Comparison of ENCODE assay signal across 8 mouse cellular contexts in genomic region chr9:21286753-21287152, GRCm38 (mm10). TPM values are rescaled to one million over a fixed set of nuclear protein-coding genes. Genes with fewer than 3 reads are reported as not detected.
DNase-seq lines count a peak whose midpoint lies in the region; ATAC-seq and TF ChIP-seq lines count a peak whose summit lies in the region.

No protein-coding gene starts in this region.

- WGBS in forebrain, postnatal 0 days, result 66% methylated on average over 3 of the region's 3 CpGs

- no peaks in the 10 kb centered on the region for H3K9me3 ChIP-seq in erythroblast, embryonic 14.5 days (ENCODE audit: control insufficient read depth, low read length)
- H3K9me3 ChIP-seq in forebrain, postnatal 0 days (ENCODE audit: low read length), result no peaks in the 10 kb centered on the region

- no peak for ATAC-seq in erythroblast, adult 5-6 weeks (replicated peaks; ENCODE audit: low FRiP score, poor library complexity, severe bottlenecking)
- no peak for ATAC-seq in forebrain, postnatal 0 days
- peak; percentile 3 for ATAC-seq in megakaryocyte, adult 5-6 weeks (ENCODE audit: poor library complexity, severe bottlenecking)
- ATAC-seq in cerebellum, adult (ENCODE audit: insufficient number of reproducible peaks, low FRiP score, low TSS enrichment), result no peak
- no peak for ATAC-seq in erythroid progenitor cell, adult 5-6 weeks (replicated peaks; ENCODE audit: low FRiP score, poor library complexity, severe bottlenecking)

- no peaks in the 10 kb centered on the region for H3K27me3 ChIP-seq in erythroblast, embryonic 14.5 days (ENCODE audit: control insufficient read depth)
- no peaks in the 10 kb centered on the region for H3K27me3 ChIP-seq in forebrain, postnatal 0 days (ENCODE audit: insufficient read depth, low read length)

- H3K4me1 ChIP-seq in erythroblast, embryonic 14.5 days (ENCODE audit: control insufficient read depth), result peaks cover 44% of the 10 kb centered on the region
- H3K4me1 ChIP-seq in forebrain, postnatal 0 days (ENCODE audit: insufficient read depth), result peaks cover 21% of the 10 kb centered on the region; the same call in 1 of the 2 replicates

- H3K4me2 ChIP-seq in forebrain, postnatal 0 days (ENCODE audit: low read depth), result peak overlapping the region; percentile 76

- DNase-seq in CD4-positive helper T cell, adult 2 months (ENCODE audit: low read depth, low spot score), result peak; percentile 76
- no peak for DNase-seq in forebrain, postnatal 0 days
- DNase-seq in yolk sac, embryonic 10.5 days (ENCODE audit: low spot score), result no peak

- no peak overlapping the region for H3K27ac ChIP-seq in forebrain, postnatal 0 days (ENCODE audit: low read depth, low read length)

- TF ChIP-seq CTCF in forebrain, postnatal 0 days (IDR thresholded peaks at IDR 0.05; ENCODE audit: low read depth), result no peak

- H3K9ac ChIP-seq in forebrain, postnatal 0 days, result peak overlapping the region; percentile 75

- peak overlapping the region; percentile 79 for H3K4me3 ChIP-seq in erythroblast, embryonic 14.5 days (replicated peaks)
- peak overlapping the region; percentile 63; the same call in 1 of the 2 replicates for H3K4me3 ChIP-seq in forebrain, postnatal 0 days (ENCODE audit: low read depth, low read length)

- peaks cover 80% of the 10 kb centered on the region for H3K36me3 ChIP-seq in erythroblast, embryonic 14.5 days (ENCODE audit: control insufficient read depth)
- peaks cover 21% of the 10 kb centered on the region for H3K36me3 ChIP-seq in forebrain, postnatal 0 days (ENCODE audit: insufficient read depth)

RNA-seq across cellular contexts. Expression of gene Kri1, which starts 1.0 kb away (rescaled TPM):
- 3.5 and 4.6 TPM in 2 replicates for polyA plus RNA-seq in erythroblast, embryonic 14.5 days (2012)
- total RNA-seq in erythroblast, adult 5-6 weeks (2015; ENCODE audit: low replicate concordance), result 14.0 and 26.7 TPM in 2 replicates
- total RNA-seq in erythroblast, adult 5-6 weeks (2017; ENCODE audit: low replicate concordance), result 16.7 and 22.3 TPM in 2 replicates
- 27.6 and 28.1 TPM in 2 replicates for total RNA-seq in forebrain, postnatal 0 days (2014; rRNA removed)
- polyA plus RNA-seq in forebrain, postnatal 0 days (2015; fragmentation: Nextera tagmentation; extraction: Ambion mirVana), result 7.1 and 11.9 TPM in 2 replicates
- 28.0 and 28.4 TPM in 2 replicates for total RNA-seq in megakaryocyte, adult 5-6 weeks (2015)
- 53.6 and 76.9 TPM in 2 replicates for total RNA-seq in megakaryocyte, adult 5-6 weeks (2017)
- total RNA-seq in erythroid progenitor cell, adult 5-6 weeks (2015; ENCODE audit: low replicate concordance), result 19.7 and 49.4 TPM in 2 replicates
- 18.2 and 48.8 TPM in 2 replicates for total RNA-seq in erythroid progenitor cell, adult 5-6 weeks (2017; ENCODE audit: low replicate concordance)

RNA-seq across cellular contexts. Expression of gene Cdkn2d, which starts 4.5 kb away (rescaled TPM):
- polyA plus RNA-seq in erythroblast, embryonic 14.5 days (2012), result 36.6 and 42.6 TPM in 2 replicates
- 29.4 and 40.1 TPM in 2 replicates for total RNA-seq in erythroblast, adult 5-6 weeks (2015; ENCODE audit: low replicate concordance)
- 15.9 and 25.5 TPM in 2 replicates for total RNA-seq in erythroblast, adult 5-6 weeks (2017; ENCODE audit: low replicate concordance)
- 65.1 and 69.4 TPM in 2 replicates for total RNA-seq in forebrain, postnatal 0 days (2014; rRNA removed)
- 104 and 118 TPM in 2 replicates for polyA plus RNA-seq in forebrain, postnatal 0 days (2015; fragmentation: Nextera tagmentation; extraction: Ambion mirVana)
- total RNA-seq in megakaryocyte, adult 5-6 weeks (2015), result 132 and 138 TPM in 2 replicates
- total RNA-seq in megakaryocyte, adult 5-6 weeks (2017), result 65.6 and 75.3 TPM in 2 replicates
- 305 and 325 TPM in 2 replicates for total RNA-seq in erythroid progenitor cell, adult 5-6 weeks (2015; ENCODE audit: low replicate concordance)
- total RNA-seq in erythroid progenitor cell, adult 5-6 weeks (2017; ENCODE audit: low replicate concordance), result 151 and 194 TPM in 2 replicates

RNA-seq across cellular contexts. Expression of gene Atg4d, which starts 21.7 kb away (rescaled TPM):
- polyA plus RNA-seq in erythroblast, embryonic 14.5 days (2012), result 25.4 and 30.2 TPM in 2 replicates
- total RNA-seq in erythroblast, adult 5-6 weeks (2015; ENCODE audit: low replicate concordance), result 11.9 TPM in 2 replicates
- total RNA-seq in erythroblast, adult 5-6 weeks (2017; ENCODE audit: low replicate concordance), result 31.9 and 59.8 TPM in 2 replicates
- 18.7 and 19.5 TPM in 2 replicates for total RNA-seq in forebrain, postnatal 0 days (2014; rRNA removed)
- 19.9 and 26.4 TPM in 2 replicates for polyA plus RNA-seq in forebrain, postnatal 0 days (2015; fragmentation: Nextera tagmentation; extraction: Ambion mirVana)
- 14.6 and 15.0 TPM in 2 replicates for total RNA-seq in megakaryocyte, adult 5-6 weeks (2015)
- 13.5 and 19.3 TPM in 2 replicates for total RNA-seq in megakaryocyte, adult 5-6 weeks (2017)
- 49.4 and 49.5 TPM in 2 replicates for total RNA-seq in erythroid progenitor cell, adult 5-6 weeks (2015; ENCODE audit: low replicate concordance)
- 73.9 and 162 TPM in 2 replicates for total RNA-seq in erythroid progenitor cell, adult 5-6 weeks (2017; ENCODE audit: low replicate concordance)

RNA-seq across cellular contexts. Expression of gene Ap1m2, which starts 25.4 kb away (rescaled TPM):
- not detected in 2 replicates for polyA plus RNA-seq in erythroblast, embryonic 14.5 days (2012)
- total RNA-seq in erythroblast, adult 5-6 weeks (2015; ENCODE audit: low replicate concordance), result 0.58 TPM in 1 of 2 replicates, not detected in the other
- total RNA-seq in erythroblast, adult 5-6 weeks (2017; ENCODE audit: low replicate concordance), result not detected in 2 replicates
- 2.6 and 4.2 TPM in 2 replicates for total RNA-seq in forebrain, postnatal 0 days (2014; rRNA removed)
- 2.4 and 2.9 TPM in 2 replicates for polyA plus RNA-seq in forebrain, postnatal 0 days (2015; fragmentation: Nextera tagmentation; extraction: Ambion mirVana)
- 0.31 and 0.32 TPM in 2 replicates for total RNA-seq in megakaryocyte, adult 5-6 weeks (2015)
- 0.92 and 1.6 TPM in 2 replicates for total RNA-seq in megakaryocyte, adult 5-6 weeks (2017)
- total RNA-seq in erythroid progenitor cell, adult 5-6 weeks (2015; ENCODE audit: low replicate concordance), result 0.36 and 0.84 TPM in 2 replicates
- not detected in 2 replicates for total RNA-seq in erythroid progenitor cell, adult 5-6 weeks (2017; ENCODE audit: low replicate concordance)

RNA-seq across cellular contexts. Expression of gene Slc44a2, which starts 33.7 kb away (rescaled TPM):
- polyA plus RNA-seq in erythroblast, embryonic 14.5 days (2012), result 0.76 and 0.82 TPM in 2 replicates
- total RNA-seq in erythroblast, adult 5-6 weeks (2015; ENCODE audit: low replicate concordance), result 10.6 and 17.1 TPM in 2 replicates
- total RNA-seq in erythroblast, adult 5-6 weeks (2017; ENCODE audit: low replicate concordance), result 11.7 and 14.5 TPM in 2 replicates
- 55.2 and 63.1 TPM in 2 replicates for total RNA-seq in forebrain, postnatal 0 days (2014; rRNA removed)
- polyA plus RNA-seq in forebrain, postnatal 0 days (2015; fragmentation: Nextera tagmentation; extraction: Ambion mirVana), result 40.8 and 48.9 TPM in 2 replicates
- 112 and 124 TPM in 2 replicates for total RNA-seq in megakaryocyte, adult 5-6 weeks (2015)
- 101 and 116 TPM in 2 replicates for total RNA-seq in megakaryocyte, adult 5-6 weeks (2017)
- total RNA-seq in erythroid progenitor cell, adult 5-6 weeks (2015; ENCODE audit: low replicate concordance), result 15.9 and 35.7 TPM in 2 replicates
- total RNA-seq in erythroid progenitor cell, adult 5-6 weeks (2017; ENCODE audit: low replicate concordance), result 14.4 and 22.3 TPM in 2 replicates
